Mouse (Mus musculus) liver, embryonic 12.5 days (tissue): ENCODE measurements around the gene Ube2q2. TPM values are rescaled to one million over a fixed set of nuclear protein-coding genes. Genes with fewer than 3 reads are reported as not detected.
A peak's percentile ranks its signal among the peaks of the same experiment; 100 is the strongest.

Experiments used
- ATAC-seq: fragments of 200-750 bp; cut with Nextera tagmentation; 2 replicates; pipeline ENCODE4 v1.8.0; 2017; ENCODE audit warnings: moderate number of reproducible peaks, mild to moderate bottlenecking, moderate library complexity
- H3K27ac ChIP-seq: fragments of 300-500 bp; sonication (generic); 2 replicates; pipeline ENCODE4 v1.5.1; 2016; ENCODE audit warnings: mild to moderate bottlenecking
- H3K27me3 ChIP-seq: fragments of 300-500 bp; sonication (generic); replicated peaks from 2 replicates; pipeline ENCODE4 v1.6.1; 2016; ENCODE audit warnings: mild to moderate bottlenecking, moderate library complexity
- H3K36me3 ChIP-seq: fragments of 300-500 bp; sonication (generic); 2 replicates; pipeline ENCODE4 v1.6.1; 2016; ENCODE audit warnings: mild to moderate bottlenecking, moderate library complexity
- H3K4me1 ChIP-seq: fragments of 300-500 bp; sonication (generic); 2 replicates; pipeline ENCODE4 v1.6.1; 2016
- H3K4me2 ChIP-seq: fragments of 300-500 bp; sonication (generic); 2 replicates; pipeline ENCODE4 v1.6.1; 2016; ENCODE audit warnings: mild to moderate bottlenecking, moderate library complexity
- H3K4me3 ChIP-seq: fragments of 300-500 bp; sonication (generic); 2 replicates; pipeline ENCODE4 v1.5.1; 2016; ENCODE audit warnings: mild to moderate bottlenecking, moderate library complexity
- H3K9ac ChIP-seq: fragments of 300-500 bp; sonication (generic); 2 replicates; pipeline ENCODE4 v1.6.1; 2016; ENCODE audit warnings: mild to moderate bottlenecking, moderate library complexity
- H3K9me3 ChIP-seq: fragments of 300-500 bp; sonication (generic); replicated peaks from 2 replicates; pipeline ENCODE4 v1.6.1; 2016; ENCODE audit warnings: mild to moderate bottlenecking, moderate library complexity
- WGBS: fragments of 180-500 bp; shearing (Covaris S2); methylation state at CpG from one replicate; pipeline ENCODE4 v1.1.7; 2016; ENCODE audit not compliant: insufficient replicate concordance; 5-methylcytosine and 5-hydroxymethylcytosine counted together
- polyA plus RNA-seq: library from polyadenylated mRNA; unstranded; fragments of >200 nt; fragmentation: Nextera tagmentation; extraction: Ambion mirVana; gene quantifications from 2 replicates; pipeline ENCODE4 v1.2.1, GENCODE M21; 2016

The Ube2q2 gene
- polyA plus RNA-seq, 1 experiment from 2014 or later = 26.9 TPM

GRCm38 (mm10) chr9:55131851-55132250, 16.8 kb upstream of the Ube2q2 start:
- H3K36me3 ChIP-seq = no peaks in the 10 kb centered on the region
- no peaks in the 10 kb centered on the region for H3K27me3 ChIP-seq
- no peak overlapping the region for H3K27ac ChIP-seq
- H3K9ac ChIP-seq = no peak overlapping the region
- no peak overlapping the region for H3K4me2 ChIP-seq
- ATAC-seq = no peak
- H3K4me3 ChIP-seq = no peak overlapping the region
- H3K9me3 ChIP-seq = no peaks in the 10 kb centered on the region
- H3K4me1 ChIP-seq = no peaks in the 10 kb centered on the region

- 30% methylated on average over 5 of the region's 5 CpGs for WGBS
- no peak overlapping the region for H3K4me2 ChIP-seq
- ATAC-seq = no peak
Observed at GRCm38 (mm10) chr9:55136576-55136975, 12.1 kb upstream of the Ube2q2 start.

GRCm38 (mm10) chr9:55137112-55137511, 11.5 kb upstream of the Ube2q2 start:
- no peak for ATAC-seq
- Histone ChIP-seq H3K27me3 (no peaks in the 10 kb centered on the region), H3K4me2 (no peak overlapping the region), H3K4me3 (no peak overlapping the region), H3K27ac (no peak overlapping the region), H3K4me1 (peaks cover 7% of the 10 kb centered on the region; the same call in 1 of the 2 replicates), H3K9me3 (no peaks in the 10 kb centered on the region), H3K36me3 (no peaks in the 10 kb centered on the region), H3K9ac (no peak overlapping the region)
- WGBS = 65% methylated on average over 4 of the region's 4 CpGs

More at GRCm38 (mm10) chr9:55136576-55136975, 12.1 kb upstream of the Ube2q2 start:
- H3K36me3 ChIP-seq = no peaks in the 10 kb centered on the region
- H3K27me3 ChIP-seq = no peaks in the 10 kb centered on the region
- no peak overlapping the region for H3K4me3 ChIP-seq
- H3K4me1 ChIP-seq = peaks cover 7% of the 10 kb centered on the region; the same call in 1 of the 2 replicates
- no peak overlapping the region for H3K9ac ChIP-seq
- H3K9me3 ChIP-seq = no peaks in the 10 kb centered on the region
- H3K27ac ChIP-seq = no peak overlapping the region

GRCm38 (mm10) chr9:55139958-55140357, 8.7 kb upstream of the Ube2q2 start:
- Histone ChIP-seq H3K9ac (no peak overlapping the region), H3K36me3 (no peaks in the 10 kb centered on the region), H3K4me2 (no peak overlapping the region), H3K4me3 (no peak overlapping the region), H3K27me3 (no peaks in the 10 kb centered on the region), H3K9me3 (no peaks in the 10 kb centered on the region), H3K4me1 (peaks cover 7% of the 10 kb centered on the region; the same call in 1 of the 2 replicates), H3K27ac (no peak overlapping the region)
- 70% methylated on average over 5 of the region's 5 CpGs for WGBS
- ATAC-seq = no peak

GRCm38 (mm10) chr9:55149499-55150278, 1.0 kb downstream of the Ube2q2 start:
- ATAC-seq = peak; percentile 82
- WGBS = 1% methylated on average over 86 of the region's 93 CpGs

GRCm38 (mm10) chr9:55150279-55150726, 1.6 kb downstream of the Ube2q2 start:
- no peaks in the 10 kb centered on the region for H3K9me3 ChIP-seq
- peak overlapping the region; percentile 89 for H3K4me3 ChIP-seq
- H3K27me3 ChIP-seq = peaks cover 6% of the 10 kb centered on the region
- peak overlapping the region; percentile 99 for H3K4me2 ChIP-seq
- no peaks in the 10 kb centered on the region for H3K36me3 ChIP-seq
- peak overlapping the region; percentile 80 for H3K27ac ChIP-seq
- under 1% methylated on average over 13 of the region's 13 CpGs for WGBS
- H3K4me1 ChIP-seq = peaks cover 45% of the 10 kb centered on the region
- peak; percentile 47 for ATAC-seq
- peak overlapping the region; percentile 91 for H3K9ac ChIP-seq

More at GRCm38 (mm10) chr9:55149499-55150278, 1.0 kb downstream of the Ube2q2 start:
- peak overlapping the region; percentile 80 for H3K27ac ChIP-seq
- H3K27me3 ChIP-seq = peaks cover 6% of the 10 kb centered on the region
- peak overlapping the region; percentile 91 for H3K9ac ChIP-seq
- H3K4me1 ChIP-seq = peaks cover 43% of the 10 kb centered on the region
- H3K36me3 ChIP-seq = no peaks in the 10 kb centered on the region
- peak overlapping the region; percentile 99 for H3K4me2 ChIP-seq
- no peaks in the 10 kb centered on the region for H3K9me3 ChIP-seq
- H3K4me3 ChIP-seq = peak overlapping the region; percentile 89

GRCm38 (mm10) chr9:55151096-55151495, 2.4 kb downstream of the Ube2q2 start:
- H3K4me2 ChIP-seq = peak overlapping the region; percentile 99
- peak overlapping the region; percentile 59 for H3K27ac ChIP-seq
- peaks cover 4% of the 10 kb centered on the region for H3K27me3 ChIP-seq
- H3K9ac ChIP-seq = peak overlapping the region; percentile 91
- ATAC-seq = no peak
- no peaks in the 10 kb centered on the region for H3K9me3 ChIP-seq
- H3K4me1 ChIP-seq = peaks cover 48% of the 10 kb centered on the region
- peak overlapping the region; percentile 89 for H3K4me3 ChIP-seq
- H3K36me3 ChIP-seq = no peaks in the 10 kb centered on the region

- Histone ChIP-seq H3K9ac (no peak overlapping the region), H3K36me3 (no peaks in the 10 kb centered on the region), H3K4me1 (peaks cover 48% of the 10 kb centered on the region), H3K27me3 (no peaks in the 10 kb centered on the region), H3K4me2 (no peak overlapping the region), H3K4me3 (no peak overlapping the region), H3K9me3 (no peaks in the 10 kb centered on the region), H3K27ac (no peak overlapping the region)
- ATAC-seq = no peak
- 80% methylated on average over 5 of the region's 5 CpGs for WGBS
Observed at GRCm38 (mm10) chr9:55152935-55153334, 4.3 kb downstream of the Ube2q2 start.

GRCm38 (mm10) chr9:55170655-55171412, 22.2 kb downstream of the Ube2q2 start:
- Histone ChIP-seq H3K27ac (0 out of 2 replicates have a peak overlapping the region, but pooled peaks have one; percentile 14), H3K4me1 (peaks cover 21% of the 10 kb centered on the region), H3K27me3 (no peaks in the 10 kb centered on the region), H3K9me3 (no peaks in the 10 kb centered on the region), H3K4me3 (no peak overlapping the region), H3K36me3 (peaks cover 28% of the 10 kb centered on the region), H3K4me2 (no peak overlapping the region), H3K9ac (no peak overlapping the region)
- WGBS = 43% methylated on average over 7 of the region's 7 CpGs
- ATAC-seq = peak; percentile 58; the same call in 1 of the 2 replicates

GRCm38 (mm10) chr9:55172195-55172685, 23.6 kb downstream of the Ube2q2 start:
- 85% methylated on average over 1 of the region's 1 CpGs for WGBS
- peaks cover 27% of the 10 kb centered on the region for H3K36me3 ChIP-seq
- H3K9ac ChIP-seq = no peak overlapping the region
- no peak overlapping the region for H3K4me3 ChIP-seq
- no peaks in the 10 kb centered on the region for H3K27me3 ChIP-seq
- H3K4me2 ChIP-seq = no peak overlapping the region
- peaks cover 21% of the 10 kb centered on the region for H3K4me1 ChIP-seq
- no peaks in the 10 kb centered on the region for H3K9me3 ChIP-seq
- H3K27ac ChIP-seq = no peak overlapping the region
- no peak for ATAC-seq

GRCm38 (mm10) chr9:55174235-55174634, 25.6 kb downstream of the Ube2q2 start:
- Histone ChIP-seq H3K36me3 (peaks cover 33% of the 10 kb centered on the region), H3K9ac (no peak overlapping the region), H3K4me3 (no peak overlapping the region), H3K9me3 (no peaks in the 10 kb centered on the region), H3K27me3 (no peaks in the 10 kb centered on the region), H3K4me1 (peaks cover 18% of the 10 kb centered on the region), H3K4me2 (no peak overlapping the region), H3K27ac (no peak overlapping the region)
- ATAC-seq = no peak
- WGBS = 71% methylated on average over 2 of the region's 2 CpGs

- Histone ChIP-seq H3K4me3 (no peak overlapping the region), H3K27me3 (no peaks in the 10 kb centered on the region), H3K9ac (no peak overlapping the region), H3K9me3 (no peaks in the 10 kb centered on the region), H3K4me1 (no peaks in the 10 kb centered on the region), H3K27ac (no peak overlapping the region), H3K4me2 (no peak overlapping the region), H3K36me3 (peaks cover 52% of the 10 kb centered on the region)
- ATAC-seq = no peak
- WGBS = 76% methylated on average over 3 of the region's 3 CpGs
Observed at GRCm38 (mm10) chr9:55195876-55196275, 47.2 kb downstream of the Ube2q2 start.
